Mouse (Mus musculus): ENCODE measurements at regions not wholly inside any gene's neighbourhood (a gene's known extent, or its start where the extent isn't known, plus 50 kb on each side); places are given as distances from the start of the nearest gene placed in this dataset.

- ATAC-seq (ENCODE audit: insufficient read depth, low FRiP score, low TSS enrichment) (no peak), DNase-seq (ENCODE audit: low spot score) (no peak)
- H3K4me1 ChIP-seq (ENCODE audit: control insufficient read depth, insufficient read depth, low read length), result 0 out of 2 replicates have a peak, but pooled peaks cover 2% of the 10 kb centered on the region
- no peaks in the 10 kb centered on the region for H3K9me3 ChIP-seq (ENCODE audit: control insufficient read depth, low read length)
- WGBS, result 92% methylated on average over 4 of the region's 4 CpGs
- H3K36me3 ChIP-seq (ENCODE audit: control insufficient read depth, insufficient read depth, low read length), result no peaks in the 10 kb centered on the region
- H3K9ac ChIP-seq (ENCODE audit: low read length), result no peak overlapping the region
- no peak overlapping the region for H3K4me3 ChIP-seq (ENCODE audit: low read depth, low read length)
- no peak overlapping the region for H3K27ac ChIP-seq (ENCODE audit: low read depth, low read length)
- H3K4me2 ChIP-seq (ENCODE audit: low read depth), result no peak overlapping the region
- H3K27me3 ChIP-seq (ENCODE audit: control insufficient read depth, insufficient read depth, low read length), result no peaks in the 10 kb centered on the region
Measured at GRCm38 (mm10) chr13:111940275-111940674, 131.5 kb upstream of the Map3k1 start.

GRCm38 (mm10) chr13:111940796-111941513 lies 132.2 kb upstream of the Map3k1 start:
- no peak for ATAC-seq (ENCODE audit: insufficient read depth, low FRiP score, low TSS enrichment)
- H3K27ac ChIP-seq (ENCODE audit: low read depth, low read length), result no peak overlapping the region
- H3K4me1 ChIP-seq (ENCODE audit: control insufficient read depth, insufficient read depth, low read length), result 0 out of 2 replicates have a peak, but pooled peaks cover 2% of the 10 kb centered on the region
- no peak overlapping the region for H3K4me3 ChIP-seq (ENCODE audit: low read depth, low read length)
- H3K4me2 ChIP-seq (ENCODE audit: low read depth), result no peak overlapping the region
- no peaks in the 10 kb centered on the region for H3K27me3 ChIP-seq (ENCODE audit: control insufficient read depth, insufficient read depth, low read length)
- no peak for DNase-seq (ENCODE audit: low spot score)
- H3K9me3 ChIP-seq (ENCODE audit: control insufficient read depth, low read length), result no peaks in the 10 kb centered on the region
- H3K36me3 ChIP-seq (ENCODE audit: control insufficient read depth, insufficient read depth, low read length), result no peaks in the 10 kb centered on the region
- H3K9ac ChIP-seq (ENCODE audit: low read length), result no peak overlapping the region
- 81% methylated on average over 6 of the region's 6 CpGs for WGBS

- 0 out of 2 replicates have a peak, but pooled peaks cover 2% of the 10 kb centered on the region for H3K4me1 ChIP-seq (ENCODE audit: control insufficient read depth, insufficient read depth, low read length)
- no peak overlapping the region for H3K4me2 ChIP-seq (ENCODE audit: low read depth)
- no peak overlapping the region for H3K9ac ChIP-seq (ENCODE audit: low read length)
- 93% methylated on average over 4 of the region's 4 CpGs for WGBS
- no peak for DNase-seq (ENCODE audit: low spot score)
- no peak for ATAC-seq (ENCODE audit: insufficient read depth, low FRiP score, low TSS enrichment)
- no peaks in the 10 kb centered on the region for H3K9me3 ChIP-seq (ENCODE audit: control insufficient read depth, low read length)
- H3K4me3 ChIP-seq (ENCODE audit: low read depth, low read length), result no peak overlapping the region
- no peaks in the 10 kb centered on the region for H3K36me3 ChIP-seq (ENCODE audit: control insufficient read depth, insufficient read depth, low read length)
- H3K27me3 ChIP-seq (ENCODE audit: control insufficient read depth, insufficient read depth, low read length), result no peaks in the 10 kb centered on the region
- no peak overlapping the region for H3K27ac ChIP-seq (ENCODE audit: low read depth, low read length)
Measured at GRCm38 (mm10) chr13:111941946-111942345, 133.2 kb upstream of the Map3k1 start.

GRCm38 (mm10) chr13:111943392-111944088 lies 134.7 kb upstream of the Map3k1 start:
- no peak overlapping the region for H3K27ac ChIP-seq (ENCODE audit: low read depth, low read length)
- 0 out of 2 replicates have a peak, but pooled peaks cover 2% of the 10 kb centered on the region for H3K4me1 ChIP-seq (ENCODE audit: control insufficient read depth, insufficient read depth, low read length)
- no peak overlapping the region for H3K4me2 ChIP-seq (ENCODE audit: low read depth)
- no peak for ATAC-seq (ENCODE audit: insufficient read depth, low FRiP score, low TSS enrichment)
- H3K36me3 ChIP-seq (ENCODE audit: control insufficient read depth, insufficient read depth, low read length), result no peaks in the 10 kb centered on the region
- no peak overlapping the region for H3K4me3 ChIP-seq (ENCODE audit: low read depth, low read length)
- 64% methylated on average over 15 of the region's 15 CpGs for WGBS
- no peak overlapping the region for H3K9ac ChIP-seq (ENCODE audit: low read length)
- no peaks in the 10 kb centered on the region for H3K9me3 ChIP-seq (ENCODE audit: control insufficient read depth, low read length)
- no peaks in the 10 kb centered on the region for H3K27me3 ChIP-seq (ENCODE audit: control insufficient read depth, insufficient read depth, low read length)
- no peak for DNase-seq (ENCODE audit: low spot score)

GRCm38 (mm10) chr13:111944089-111944406 lies 135.3 kb upstream of the Map3k1 start:
- 9% methylated on average over 5 of the region's 5 CpGs for WGBS

GRCm38 (mm10) chr13:111946271-111946670 lies 137.5 kb upstream of the Map3k1 start:
- no peak for ATAC-seq (ENCODE audit: insufficient read depth, low FRiP score, low TSS enrichment)
- WGBS, result 84% methylated on average over 4 of the region's 4 CpGs
- H3K4me1 ChIP-seq (ENCODE audit: control insufficient read depth, insufficient read depth, low read length), result 0 out of 2 replicates have a peak, but pooled peaks cover 2% of the 10 kb centered on the region

More at GRCm38 (mm10) chr13:111944089-111944406, 135.3 kb upstream of the Map3k1 start:
- H3K27me3 ChIP-seq (ENCODE audit: control insufficient read depth, insufficient read depth, low read length), result no peaks in the 10 kb centered on the region
- ATAC-seq (ENCODE audit: insufficient read depth, low FRiP score, low TSS enrichment) (no peak), DNase-seq (ENCODE audit: low spot score) (no peak)
- no peaks in the 10 kb centered on the region for H3K36me3 ChIP-seq (ENCODE audit: control insufficient read depth, insufficient read depth, low read length)
- H3K27ac ChIP-seq (ENCODE audit: low read depth, low read length), result no peak overlapping the region
- no peak overlapping the region for H3K4me3 ChIP-seq (ENCODE audit: low read depth, low read length)
- 0 out of 2 replicates have a peak, but pooled peaks cover 2% of the 10 kb centered on the region for H3K4me1 ChIP-seq (ENCODE audit: control insufficient read depth, insufficient read depth, low read length)
- H3K4me2 ChIP-seq (ENCODE audit: low read depth), result no peak overlapping the region
- no peaks in the 10 kb centered on the region for H3K9me3 ChIP-seq (ENCODE audit: control insufficient read depth, low read length)
- no peak overlapping the region for H3K9ac ChIP-seq (ENCODE audit: low read length)

GRCm38 (mm10) chr13:111946811-111947210 lies 138.0 kb upstream of the Map3k1 start:
- H3K4me1 ChIP-seq (ENCODE audit: control insufficient read depth, insufficient read depth, low read length), result 0 out of 2 replicates have a peak, but pooled peaks cover 2% of the 10 kb centered on the region
- H3K9me3 ChIP-seq (ENCODE audit: control insufficient read depth, low read length), result no peaks in the 10 kb centered on the region
- no peaks in the 10 kb centered on the region for H3K27me3 ChIP-seq (ENCODE audit: control insufficient read depth, insufficient read depth, low read length)
- WGBS, result 88% methylated on average over 8 of the region's 8 CpGs
- no peak overlapping the region for H3K4me3 ChIP-seq (ENCODE audit: low read depth, low read length)
- no peak overlapping the region for H3K27ac ChIP-seq (ENCODE audit: low read depth, low read length)
- no peak overlapping the region for H3K4me2 ChIP-seq (ENCODE audit: low read depth)
- no peaks in the 10 kb centered on the region for H3K36me3 ChIP-seq (ENCODE audit: control insufficient read depth, insufficient read depth, low read length)
- no peak overlapping the region for H3K9ac ChIP-seq (ENCODE audit: low read length)
- no peak for ATAC-seq (ENCODE audit: insufficient read depth, low FRiP score, low TSS enrichment)
- no peak for DNase-seq (ENCODE audit: low spot score)

More at GRCm38 (mm10) chr13:111946271-111946670, 137.5 kb upstream of the Map3k1 start:
- H3K4me2 ChIP-seq (ENCODE audit: low read depth), result no peak overlapping the region
- H3K9me3 ChIP-seq (ENCODE audit: control insufficient read depth, low read length), result no peaks in the 10 kb centered on the region
- H3K36me3 ChIP-seq (ENCODE audit: control insufficient read depth, insufficient read depth, low read length), result no peaks in the 10 kb centered on the region
- H3K27ac ChIP-seq (ENCODE audit: low read depth, low read length), result no peak overlapping the region
- DNase-seq (ENCODE audit: low spot score), result no peak
- H3K9ac ChIP-seq (ENCODE audit: low read length), result no peak overlapping the region
- no peak overlapping the region for H3K4me3 ChIP-seq (ENCODE audit: low read depth, low read length)
- H3K27me3 ChIP-seq (ENCODE audit: control insufficient read depth, insufficient read depth, low read length), result no peaks in the 10 kb centered on the region

- H3K4me2 ChIP-seq (ENCODE audit: low read depth), result no peak overlapping the region
- H3K9ac ChIP-seq (ENCODE audit: low read length), result no peak overlapping the region
- H3K4me1 ChIP-seq (ENCODE audit: control insufficient read depth, insufficient read depth, low read length), result 0 out of 2 replicates have a peak, but pooled peaks cover 2% of the 10 kb centered on the region
- DNase-seq (ENCODE audit: low spot score), result no peak
- H3K36me3 ChIP-seq (ENCODE audit: control insufficient read depth, insufficient read depth, low read length), result no peaks in the 10 kb centered on the region
- 87% methylated on average over 3 of the region's 3 CpGs for WGBS
- ATAC-seq (ENCODE audit: insufficient read depth, low FRiP score, low TSS enrichment), result no peak
- no peaks in the 10 kb centered on the region for H3K27me3 ChIP-seq (ENCODE audit: control insufficient read depth, insufficient read depth, low read length)
- H3K9me3 ChIP-seq (ENCODE audit: control insufficient read depth, low read length), result no peaks in the 10 kb centered on the region
- no peak overlapping the region for H3K4me3 ChIP-seq (ENCODE audit: low read depth, low read length)
- H3K27ac ChIP-seq (ENCODE audit: low read depth, low read length), result no peak overlapping the region
Measured at GRCm38 (mm10) chr13:111948395-111948794, 139.6 kb upstream of the Map3k1 start.

GRCm38 (mm10) chr13:111950042-111950441 lies 141.2 kb upstream of the Map3k1 start:
- no peaks in the 10 kb centered on the region for H3K4me1 ChIP-seq (ENCODE audit: control insufficient read depth, insufficient read depth, low read length)
- WGBS, result 84% methylated on average over 1 of the region's 1 CpGs
- ATAC-seq (ENCODE audit: insufficient read depth, low FRiP score, low TSS enrichment) (no peak), DNase-seq (ENCODE audit: low spot score) (no peak)
- no peak overlapping the region for H3K9ac ChIP-seq (ENCODE audit: low read length)
- no peak overlapping the region for H3K4me2 ChIP-seq (ENCODE audit: low read depth)
- H3K9me3 ChIP-seq (ENCODE audit: control insufficient read depth, low read length), result no peaks in the 10 kb centered on the region
- no peaks in the 10 kb centered on the region for H3K36me3 ChIP-seq (ENCODE audit: control insufficient read depth, insufficient read depth, low read length)
- no peak overlapping the region for H3K27ac ChIP-seq (ENCODE audit: low read depth, low read length)
- H3K27me3 ChIP-seq (ENCODE audit: control insufficient read depth, insufficient read depth, low read length), result no peaks in the 10 kb centered on the region
- no peak overlapping the region for H3K4me3 ChIP-seq (ENCODE audit: low read depth, low read length)

Data from neural tube, embryonic 11.5 days (tissue).